Mouse (Mus musculus): ENCODE results near the gene Erp29. TPM values are rescaled to one million over a fixed set of nuclear protein-coding genes. Genes with fewer than 3 reads are reported as not detected.
A peak's percentile ranks its signal among the peaks of the same experiment; 100 is the strongest.

Erp29 gene
- polyA plus RNA-seq, 2 experiments from 2014 or later = 64.9 to 80.3 TPM

DNA sequence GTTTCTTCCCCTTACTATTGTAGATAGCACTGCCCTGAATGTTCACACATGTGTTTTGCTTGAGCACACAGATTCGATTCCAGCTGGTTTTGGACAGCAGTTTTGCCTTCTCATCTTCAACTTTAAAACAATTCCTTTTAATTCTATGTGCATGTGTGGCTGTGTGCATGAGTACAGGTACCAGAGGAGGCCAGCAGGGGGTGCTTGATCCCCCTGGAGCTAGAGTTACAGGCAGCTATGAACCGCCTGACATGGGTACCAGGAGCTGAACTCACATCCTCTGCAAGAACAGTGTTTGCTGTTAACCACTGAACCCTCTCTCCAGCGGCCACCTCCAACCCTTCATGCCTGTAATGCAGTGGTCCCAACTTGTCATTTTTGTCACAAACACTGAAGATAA, 3.9 kb downstream of the Erp29 start:
- ATAC-seq = no peak

DNA sequence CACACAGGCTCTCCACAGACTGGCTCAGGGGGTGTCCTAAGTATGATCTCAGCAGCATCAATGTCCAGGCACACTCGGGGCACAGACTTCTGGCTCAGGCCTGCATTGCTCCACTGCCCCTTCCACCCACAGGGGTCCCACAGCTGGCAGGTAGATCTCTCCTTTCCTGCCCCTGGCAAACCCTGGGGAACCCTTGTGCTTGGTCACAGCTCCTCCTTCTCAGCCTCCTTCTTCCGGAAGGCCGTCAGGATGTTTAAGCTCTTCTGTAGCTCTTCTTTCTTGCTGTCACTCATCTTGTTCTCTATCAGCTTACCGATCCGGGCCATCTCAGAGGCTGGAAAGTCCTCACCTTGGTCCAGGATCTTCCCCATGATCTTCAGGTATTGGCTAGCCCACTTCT, 7.4 kb downstream of the Erp29 start:
- ATAC-seq = no peak

DNA sequence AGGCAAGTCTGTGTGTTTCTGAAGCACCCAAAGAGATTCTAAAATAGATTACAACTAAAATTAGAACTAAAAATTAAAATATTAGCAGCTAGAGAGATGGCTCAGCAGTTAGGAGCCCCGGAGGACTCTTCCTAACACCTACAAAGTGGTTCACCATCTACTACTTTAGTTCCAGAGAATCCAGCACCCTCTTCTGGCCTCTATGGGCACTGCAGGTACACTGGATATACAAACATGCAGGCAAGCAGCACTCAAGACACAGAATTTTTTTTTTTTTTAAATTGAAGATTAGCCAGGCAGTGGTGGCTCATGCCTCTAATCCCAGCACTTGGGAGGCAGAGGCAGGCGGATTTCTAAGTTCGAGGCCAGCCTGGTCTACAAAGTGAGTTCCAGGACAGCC, 8.8 kb downstream of the Erp29 start:
- no peak for ATAC-seq

DNA sequence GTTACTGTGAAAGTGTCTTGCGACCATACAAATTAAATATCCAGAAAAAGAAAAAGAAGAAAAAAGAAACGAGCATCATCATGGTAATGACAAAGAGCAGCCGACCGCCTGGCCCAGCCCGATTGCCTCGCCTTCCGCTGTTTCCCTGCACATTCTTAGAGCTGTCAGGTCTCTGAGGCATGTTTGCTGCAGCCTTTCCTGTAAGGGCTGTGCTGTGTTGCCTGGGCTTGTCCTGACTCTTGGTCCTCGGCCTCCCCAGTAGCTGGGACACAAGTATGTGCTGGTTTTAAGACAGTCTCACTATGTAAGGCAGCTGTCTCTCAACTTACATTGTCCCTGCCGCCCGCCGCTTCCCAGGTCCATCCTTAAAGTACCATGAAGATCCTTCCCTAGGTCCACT, 13.6 kb downstream of the Erp29 start:
- no peak for ATAC-seq

DNA sequence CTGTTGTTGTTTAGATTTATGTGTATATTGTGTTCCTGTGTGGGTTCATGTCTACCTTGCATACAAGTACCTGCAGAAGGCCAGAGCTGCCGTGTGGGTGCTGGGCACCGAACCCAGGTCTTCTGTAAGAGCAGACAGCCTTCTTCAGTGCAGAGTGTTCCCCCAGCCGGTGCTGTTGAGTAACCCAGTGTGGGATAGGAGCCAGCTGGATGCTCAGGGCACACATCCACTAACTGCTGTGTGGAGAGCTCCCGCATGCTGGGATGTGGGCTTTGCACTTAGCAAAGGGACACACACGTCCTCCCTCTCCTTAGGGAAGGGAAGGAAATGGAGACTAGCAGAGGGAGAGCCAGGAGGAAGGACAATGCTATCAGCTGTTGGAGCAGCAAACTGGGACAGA, 14.2 kb downstream of the Erp29 start:
- ATAC-seq = no peak

DNA sequence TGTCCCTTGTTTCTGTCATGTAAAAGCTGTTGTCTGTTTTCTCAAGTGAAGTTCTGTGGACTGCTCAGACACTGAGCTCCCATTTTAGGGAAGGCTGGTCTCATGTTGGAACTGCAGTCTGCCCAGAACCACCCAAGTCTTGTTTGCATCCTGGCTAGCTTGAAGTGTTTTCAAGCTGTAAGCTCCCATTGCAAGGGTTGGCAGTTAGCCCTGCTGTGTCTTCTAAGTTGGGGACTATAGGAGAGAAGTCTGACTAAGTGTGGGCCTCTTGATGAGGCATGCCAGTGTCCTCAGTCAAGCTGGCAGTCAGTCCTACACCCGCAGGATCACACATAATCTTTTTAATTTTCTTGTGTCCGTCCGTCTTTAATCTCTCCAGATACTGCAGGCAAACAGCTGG, 23.4 kb downstream of the Erp29 start:
- no peak for ATAC-seq

DNA sequence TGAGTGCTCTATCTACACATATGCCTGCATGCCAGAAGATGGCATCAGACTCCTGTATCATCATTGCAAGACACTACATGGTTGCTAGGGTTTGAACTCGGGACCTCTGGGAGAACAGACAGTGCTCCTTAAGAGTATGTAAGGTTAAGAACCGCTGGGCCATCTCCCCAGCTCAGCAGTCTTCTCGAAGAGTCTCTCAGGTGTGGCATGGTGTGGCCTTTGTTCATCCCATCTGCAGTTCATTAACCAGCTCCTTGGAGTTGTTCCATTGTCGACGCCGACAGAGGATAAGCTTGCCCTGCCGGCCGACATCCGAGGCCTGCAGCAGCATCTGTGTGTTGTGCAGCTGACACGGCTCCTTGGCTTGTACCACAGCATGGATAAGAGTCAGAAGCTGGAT, 29.0 kb downstream of the Erp29 start:
- ATAC-seq = no peak

DNA sequence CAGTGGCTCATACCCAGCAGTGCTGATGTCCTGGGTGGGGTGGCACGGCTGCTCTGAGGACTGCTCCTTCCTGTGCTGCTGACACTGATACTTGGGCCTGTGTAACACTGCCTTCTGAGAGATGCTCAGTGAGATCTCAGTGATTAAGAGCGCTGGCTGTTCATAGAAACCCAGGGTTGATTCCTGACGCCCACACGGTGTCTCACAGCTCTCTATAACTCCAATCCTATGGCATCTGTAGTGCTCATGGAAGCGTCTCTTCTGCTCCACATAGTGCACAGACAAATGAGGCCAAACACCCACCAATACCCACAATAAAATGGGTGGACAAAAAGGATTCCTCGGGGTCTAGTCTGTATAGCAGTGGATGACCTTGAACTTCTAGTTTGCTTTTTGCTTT, 29.5 kb downstream of the Erp29 start:
- ATAC-seq = no peak

DNA sequence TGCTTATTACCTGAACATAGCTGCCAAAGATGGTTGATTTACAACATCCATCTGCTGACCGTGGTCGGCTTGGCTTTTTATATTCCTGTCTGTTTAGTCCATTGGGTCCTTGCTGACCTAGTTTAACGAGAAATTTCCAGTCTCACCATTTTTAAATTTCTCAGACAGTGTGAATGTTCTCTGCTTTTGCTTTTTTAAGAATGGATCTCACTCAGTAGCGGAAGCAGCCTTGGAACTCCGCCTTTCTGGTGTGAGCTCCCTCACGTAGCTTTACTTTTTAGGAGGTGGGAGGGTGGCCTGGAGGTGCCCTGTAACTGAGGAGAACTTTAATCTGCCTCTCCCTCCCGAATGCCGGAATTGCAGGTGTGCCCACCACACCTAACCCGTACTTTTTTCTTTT, 31.6 kb downstream of the Erp29 start:
- ATAC-seq = no peak

DNA sequence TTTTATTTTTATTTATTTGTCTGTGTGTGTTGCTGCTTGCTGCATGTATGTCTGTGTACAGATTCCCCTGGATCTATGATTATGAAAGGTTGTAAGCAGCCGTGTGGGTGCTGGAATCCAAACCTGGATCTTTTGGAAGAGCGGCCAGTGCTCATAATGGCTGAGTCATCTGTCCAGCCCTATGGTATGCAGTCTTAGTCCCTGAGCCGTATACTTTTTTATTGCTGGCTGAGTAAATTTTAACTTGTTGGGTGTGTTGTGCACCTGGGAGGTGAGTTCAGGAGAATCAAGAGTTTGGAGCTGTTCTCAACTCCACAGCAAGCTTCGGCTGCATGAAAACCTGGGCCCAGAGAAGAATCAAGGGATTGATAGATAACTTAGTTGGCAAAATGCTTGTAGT, 41.3 kb downstream of the Erp29 start:
- no peak for ATAC-seq

DNA sequence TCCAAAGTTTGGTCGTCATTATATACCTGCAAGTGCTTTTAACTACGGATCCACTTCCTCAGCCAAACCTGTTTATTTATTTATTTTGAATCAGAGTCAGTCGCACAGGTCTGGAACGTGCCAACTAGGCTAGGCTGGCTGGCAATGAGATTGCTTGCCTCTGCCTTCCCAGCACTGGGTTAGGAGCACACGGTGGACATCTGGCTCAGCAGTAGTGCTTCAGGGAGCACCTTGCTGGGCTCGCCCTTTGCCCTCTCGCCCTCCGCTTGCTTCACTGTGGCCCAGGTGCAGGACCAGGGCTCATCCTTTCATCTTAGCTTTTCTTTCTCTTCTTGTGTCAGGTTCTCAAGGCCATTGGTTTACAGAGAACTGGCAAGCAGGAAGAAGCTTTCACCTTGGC, 44.5 kb downstream of the Erp29 start:
- no peak for ATAC-seq

DNA sequence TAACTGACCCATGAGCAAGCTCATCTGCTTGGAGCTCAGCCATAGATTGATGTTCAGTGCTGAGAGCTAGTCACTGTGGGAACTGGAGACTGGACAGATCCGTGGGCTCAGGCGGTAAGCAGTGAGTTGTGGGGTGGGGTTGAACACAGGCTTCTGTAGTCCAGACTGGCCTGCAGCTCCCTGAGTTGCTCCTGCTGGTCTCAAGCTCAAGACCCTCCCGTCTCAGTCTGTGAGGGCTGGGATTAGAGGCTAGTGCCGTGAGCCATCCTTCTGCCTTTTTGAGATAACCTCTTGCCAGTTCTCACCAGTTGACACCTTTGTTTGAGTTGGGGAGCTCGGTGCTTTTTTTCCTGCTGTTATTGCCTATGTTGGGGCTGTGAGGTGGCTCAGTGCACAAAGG, 51.5 kb downstream of the Erp29 start:
- ATAC-seq = no peak

DNA sequence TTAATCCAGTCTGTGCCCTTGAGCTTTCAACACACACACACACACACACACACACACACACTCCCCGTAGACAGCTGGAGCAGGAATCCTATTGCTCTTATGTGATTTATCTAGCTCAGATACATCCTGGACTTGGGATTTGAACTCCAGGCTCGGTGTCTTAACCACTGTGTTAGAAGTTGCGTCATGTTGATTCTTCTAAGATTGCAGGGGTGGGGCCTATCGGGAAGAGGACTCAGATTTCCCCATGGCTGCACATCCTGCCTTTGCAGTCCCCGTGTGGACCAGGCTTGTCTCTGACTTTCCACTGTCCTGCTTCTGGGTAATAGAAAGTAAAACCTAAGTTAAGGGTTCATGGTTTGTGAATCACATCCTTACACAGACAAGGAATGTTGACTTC, 52.2 kb downstream of the Erp29 start:
- no peak for ATAC-seq

DNA sequence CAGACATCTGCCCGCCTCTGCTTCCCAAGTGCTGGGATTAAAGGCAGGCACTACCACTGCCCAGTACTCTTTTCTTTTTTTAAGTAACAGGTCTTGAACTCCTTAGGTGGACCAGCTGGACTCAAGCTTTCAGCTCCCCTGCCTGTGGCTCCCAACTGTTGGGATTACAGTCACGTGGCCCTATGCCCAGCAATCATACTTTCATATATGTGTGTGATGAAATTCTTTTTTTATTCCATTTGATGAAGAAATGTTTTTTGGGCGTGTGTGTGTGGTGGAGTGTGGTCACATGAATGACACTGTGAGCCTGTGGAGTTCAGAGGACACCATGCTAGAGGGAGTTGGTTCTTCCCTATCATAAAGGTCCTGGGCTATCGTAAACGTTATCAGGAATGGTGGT, 52.8 kb downstream of the Erp29 start:
- ATAC-seq = no peak

DNA sequence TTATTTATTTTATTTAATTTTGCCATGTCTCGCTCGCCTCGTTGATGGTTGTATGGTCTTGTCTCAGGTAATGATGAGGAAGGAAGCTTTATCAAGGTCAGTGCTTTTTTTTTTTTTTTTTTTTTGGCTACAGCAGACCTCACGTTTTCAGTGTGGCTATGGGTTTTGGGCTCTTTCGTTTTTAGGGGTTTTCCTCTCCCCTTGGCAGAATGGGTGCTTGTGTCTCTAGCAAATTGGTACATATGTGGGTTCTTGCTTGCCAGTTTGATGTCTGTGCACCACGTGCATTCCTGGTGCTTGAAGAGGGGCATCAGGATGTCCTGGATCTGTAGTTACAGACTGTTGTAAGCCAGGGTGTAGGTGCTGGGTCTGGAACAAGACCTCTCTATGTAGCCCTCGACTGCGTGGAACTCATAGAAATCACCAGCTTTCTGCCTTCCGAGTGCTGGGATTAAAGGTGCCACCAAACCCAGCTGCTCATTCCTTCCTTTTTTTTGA, 53.3 kb downstream of the Erp29 start:
- no peak for ATAC-seq

DNA sequence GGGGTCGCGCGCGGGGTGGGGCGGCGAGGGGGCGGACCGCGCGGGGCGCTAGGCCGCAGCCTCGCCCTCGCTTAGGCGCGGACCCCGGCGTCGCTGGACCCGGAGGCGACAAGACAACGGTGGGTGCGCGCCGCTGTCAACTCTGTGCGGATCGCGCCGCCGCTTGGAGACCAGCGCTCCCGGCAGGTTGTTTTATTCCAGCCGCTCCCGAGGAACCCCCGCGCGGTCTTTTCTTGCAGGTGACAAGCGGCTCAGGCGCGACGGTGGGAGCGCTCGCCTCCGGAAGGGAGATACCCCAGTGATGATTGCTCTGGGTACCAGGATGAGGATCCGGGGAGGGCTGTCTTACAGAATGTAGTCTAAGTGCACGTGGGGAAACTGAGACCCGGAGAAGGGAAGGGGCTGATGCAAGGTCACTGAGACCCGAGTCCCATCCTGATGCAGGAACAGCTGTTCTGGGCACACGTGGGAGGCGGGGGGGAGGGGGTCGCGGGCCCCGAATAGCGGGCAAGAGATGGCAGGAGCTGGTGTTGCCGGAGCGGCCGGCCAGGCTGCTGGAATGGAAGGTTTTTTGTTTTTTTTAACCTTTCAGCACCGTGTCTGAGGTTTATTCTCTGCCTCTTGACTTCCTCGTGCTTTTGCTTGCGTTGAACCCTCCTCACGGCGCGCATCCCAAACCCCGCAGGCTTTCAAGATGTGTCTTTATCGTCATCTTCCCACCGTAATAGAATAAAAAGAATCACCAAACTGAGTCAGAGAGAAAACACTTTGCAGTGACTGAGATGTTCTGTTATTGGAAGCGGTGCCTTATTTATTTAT, 54.0 kb downstream of the Erp29 start:
- ATAC-seq = peak; percentile 22

DNA sequence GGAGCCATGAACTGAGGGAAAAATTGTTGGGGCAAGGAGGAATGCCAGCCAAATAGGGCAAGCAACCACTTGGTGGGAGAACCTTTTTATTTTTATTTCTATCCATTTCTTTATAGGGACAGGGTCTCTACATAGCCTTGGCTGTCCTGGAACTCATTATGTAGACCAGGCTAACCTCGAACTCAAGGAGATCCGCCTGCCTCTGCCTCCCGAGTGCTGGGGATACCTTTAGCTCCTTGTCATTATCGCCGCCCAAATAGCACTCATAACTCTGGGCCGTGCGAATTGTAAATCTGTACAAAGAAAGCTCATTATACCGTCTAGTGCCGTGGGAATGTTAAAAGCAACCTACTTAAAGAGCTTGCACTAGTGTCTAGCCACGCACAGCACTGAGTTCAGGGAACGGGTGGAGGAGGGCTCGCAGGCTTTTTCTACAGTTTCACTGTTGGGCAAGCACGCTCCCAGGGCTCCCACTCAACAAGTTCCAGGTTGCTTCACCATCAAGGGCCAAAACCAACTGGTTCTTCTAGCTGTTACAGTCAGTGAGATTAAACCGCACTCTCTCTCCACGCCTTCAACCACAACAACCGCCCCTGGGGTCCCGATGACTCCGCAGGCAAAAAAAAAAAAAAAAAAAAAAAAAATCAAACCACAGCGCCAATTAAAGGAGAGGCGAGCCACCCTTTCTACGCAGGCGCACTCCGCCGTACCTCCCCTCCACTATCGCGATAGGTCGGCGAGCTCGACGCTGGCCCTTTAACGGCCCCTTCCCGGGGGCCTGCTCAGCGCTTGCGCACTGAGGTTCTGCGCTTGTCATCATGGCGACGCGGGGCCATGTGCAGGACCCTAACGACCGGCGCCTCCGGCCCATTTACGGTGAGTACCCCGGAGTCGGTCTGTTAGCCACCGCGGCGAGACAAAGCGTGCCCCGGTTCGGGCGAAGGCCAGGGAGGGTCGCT, 54.8 kb downstream of the Erp29 start, which contains the start of gene Naa25:
TSS of gene Naa25 (plus strand) at position 750 of the 959 bp plus-strand sequence.
- ATAC-seq = peak; percentile 90

DNA sequence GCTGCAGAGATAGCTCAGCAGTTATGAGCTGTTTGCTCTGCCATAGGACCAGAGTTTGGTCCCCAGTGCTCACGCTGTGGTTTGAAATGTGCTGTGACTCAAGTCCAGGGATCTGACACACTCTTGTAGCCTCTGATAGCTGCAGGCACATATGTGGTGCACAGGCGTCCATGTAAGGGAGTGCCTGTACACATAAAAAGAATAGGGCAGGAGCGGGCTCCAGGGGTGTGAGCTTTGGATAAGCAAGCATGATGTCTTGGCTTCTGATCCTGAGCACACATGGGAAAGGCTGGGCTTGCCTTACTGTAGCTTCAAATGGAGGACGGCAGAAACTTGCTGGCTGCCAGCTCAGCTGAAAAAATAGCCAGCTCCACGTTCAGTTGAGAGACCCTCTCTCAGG, 56.7 kb downstream of the Erp29 start:
- ATAC-seq = no peak

DNA sequence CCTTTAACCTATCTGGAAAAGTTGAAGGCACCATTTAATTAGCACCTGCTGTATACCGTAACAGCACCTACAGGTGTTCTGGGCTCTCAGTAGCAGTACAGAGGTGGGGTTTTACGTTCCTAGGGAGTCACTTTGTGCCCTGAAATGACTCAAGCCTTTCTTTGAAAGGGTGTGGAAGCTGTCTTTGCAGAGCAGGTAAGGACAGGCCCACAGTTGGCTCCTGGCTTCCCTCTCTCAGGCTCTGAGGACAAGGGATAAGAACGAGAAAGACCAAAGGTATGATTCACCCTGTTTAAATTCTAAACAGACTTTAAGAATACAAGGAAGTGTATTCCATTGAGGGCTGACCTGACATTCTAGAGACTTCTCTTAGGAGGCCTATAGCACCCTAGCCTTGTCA, 58.9 kb downstream of the Erp29 start:
- no peak for ATAC-seq

DNA sequence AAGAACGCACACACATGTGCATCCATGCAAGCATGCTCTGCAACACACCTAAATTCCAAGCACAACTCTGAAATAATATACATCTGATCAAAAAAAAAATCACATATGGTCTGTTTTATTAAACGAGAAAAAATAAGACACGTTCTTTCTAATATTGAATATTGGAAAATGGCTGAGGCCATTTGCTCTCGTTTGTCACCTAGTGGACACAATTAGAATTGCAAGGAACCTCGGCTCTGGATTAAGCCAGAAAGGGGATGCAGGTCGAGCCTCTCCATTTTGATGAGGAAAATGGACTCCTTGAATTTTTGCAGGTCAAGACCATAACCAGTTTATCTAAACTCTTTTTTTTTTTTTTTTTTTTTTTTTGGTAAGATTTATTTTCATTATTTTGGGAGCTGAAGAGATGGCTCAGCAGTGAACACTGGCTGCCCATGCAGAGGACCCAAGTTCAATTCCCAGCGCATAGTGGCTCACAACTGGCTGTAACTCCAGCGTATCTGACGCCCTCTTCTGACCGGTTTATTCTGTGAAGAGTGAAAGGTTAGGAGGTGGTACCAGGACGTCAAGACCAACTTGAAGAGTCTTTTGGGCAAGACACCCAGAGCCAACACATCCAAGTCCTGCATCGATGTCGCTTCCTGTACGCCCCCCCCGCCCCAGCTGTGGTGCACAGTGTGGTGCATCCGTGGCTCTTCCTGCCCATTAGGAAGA, 59.5 kb downstream of the Erp29 start:
- ATAC-seq = peak; percentile 46

DNA sequence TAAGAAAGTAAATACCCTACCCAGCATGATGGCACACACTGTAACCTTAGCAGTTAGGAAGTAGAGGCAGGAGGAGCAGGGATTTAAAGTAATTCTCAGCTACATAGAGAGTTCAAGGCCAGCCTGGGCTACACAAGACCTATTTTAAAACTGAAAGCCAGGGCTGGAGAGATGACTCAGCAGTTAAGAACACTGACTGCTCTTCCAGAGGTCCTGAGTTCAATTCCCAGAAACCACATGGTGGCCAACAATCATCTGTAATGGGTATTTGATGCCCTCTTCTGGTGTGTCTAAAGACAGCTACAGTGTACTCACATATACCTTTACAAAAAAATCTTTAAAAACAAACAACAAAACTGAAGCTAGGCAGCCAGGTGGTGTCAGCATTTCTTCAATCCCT, 62.6 kb downstream of the Erp29 start:
- ATAC-seq = no peak

DNA sequence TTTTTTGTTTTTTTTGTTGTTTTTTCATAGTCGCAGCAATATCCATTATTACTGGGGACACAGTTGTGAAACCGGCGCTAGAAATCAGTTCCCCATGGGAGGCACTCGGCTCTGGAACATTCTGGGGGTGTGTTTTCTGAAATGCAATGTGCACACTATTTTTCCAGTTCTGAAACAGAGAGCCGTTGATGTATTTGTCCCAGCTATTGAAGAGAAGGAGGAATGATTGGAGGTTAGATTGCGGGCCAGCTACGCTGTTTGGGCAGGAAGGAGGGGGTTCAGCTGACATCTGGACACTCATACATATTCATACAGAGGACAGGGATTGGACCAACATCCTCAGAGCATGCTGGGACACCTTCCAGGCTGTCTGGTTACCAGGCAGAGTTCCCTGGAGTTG, 63.2 kb downstream of the Erp29 start:
- ATAC-seq = no peak

DNA sequence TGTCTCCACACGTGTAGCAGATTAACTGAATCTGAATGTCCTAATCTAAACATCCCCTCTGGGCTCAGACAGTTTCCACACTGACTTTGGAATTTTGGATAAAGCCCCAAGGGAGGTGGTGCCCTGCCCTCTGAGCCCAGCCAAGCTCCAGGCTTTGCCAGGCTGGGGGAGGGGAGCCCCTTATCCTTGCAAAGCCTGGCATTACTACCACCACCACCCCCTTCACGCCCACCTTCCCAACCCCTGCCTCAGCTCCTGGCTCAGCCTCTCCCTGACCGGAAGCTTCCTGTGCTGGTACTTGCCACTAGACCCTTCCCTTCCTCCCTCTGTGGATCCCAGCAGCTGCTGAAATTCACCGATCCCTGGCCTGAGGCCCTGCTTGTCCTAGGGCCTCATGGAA, 65.2 kb downstream of the Erp29 start:
- no peak for ATAC-seq

Measured in CD4-positive, CD25-positive, alpha-beta regulatory T cell, adult 4 months (primary cell).